Mouse (Mus musculus): Measurements from ENCODE around the gene Pik3cb. TPM values are rescaled to one million over a fixed set of nuclear protein-coding genes. Genes with fewer than 3 reads are reported as not detected.

The Pik3cb gene
- total RNA-seq (2023; ENCODE audit: inconsistent age), result 1.2 to 2.2 TPM (median 2.0 TPM) in 4 replicates

GRCm38 (mm10) chr9:99140063-99140882, at the start of gene Pik3cb:
Gene Pik3cb (minus strand): TSS chr9:99140621.

GRCm38 (mm10) chr9:99035575-99035974, 104.8 kb downstream of the Pik3cb start, which contains the start of gene Gm1123:
Gene Gm1123 (minus strand): TSS chr9:99035715.

Other genes with a start within 250 kb of the Pik3cb start
- gene 7420426K07Rik, start 237.5 kb downstream of the Pik3cb start, total RNA-seq (2023; ENCODE audit: inconsistent age), result not detected in 4 replicates
- not detected in 4 replicates for gene Foxl2, start 185.3 kb downstream of the Pik3cb start, total RNA-seq (2023; ENCODE audit: inconsistent age)
- gene Faim, start 154.2 kb downstream of the Pik3cb start, total RNA-seq (2023; ENCODE audit: inconsistent age), result 26.3 to 37.0 TPM (median 33.4 TPM) in 4 replicates
- gene Gm1123, start 104.9 kb downstream of the Pik3cb start, total RNA-seq (2023; ENCODE audit: inconsistent age), result not detected in 4 replicates
- gene Faiml, start 96.6 kb upstream of the Pik3cb start, total RNA-seq (2023; ENCODE audit: inconsistent age), result not detected in 4 replicates
- 7.2 to 12.2 TPM (median 8.9 TPM) in 4 replicates for gene Cep70, start 102.7 kb upstream of the Pik3cb start, total RNA-seq (2023; ENCODE audit: inconsistent age)
- gene Esyt3, start 217.9 kb upstream of the Pik3cb start, total RNA-seq (2023; ENCODE audit: inconsistent age), result not detected in 4 replicates

All from B cell, adult (primary cell).